Mouse (Mus musculus) G1E (cell line): ENCODE measurements around the gene Dnajb2.

Experiments
- CTCF ChIP-seq: IDR thresholded peaks from 2 replicates; pipeline ENCODE4 v1.5.1; 2012; ENCODE audit warnings: low read depth, low read length, inconsistent platforms, mixed read lengths
- GATA1 ChIP-seq: IDR thresholded peaks from 2 replicates; pipeline ENCODE4 v1.6.1; 2012; ENCODE audit warnings: borderline replicate concordance, low read length, inconsistent platforms, mixed read lengths
- GATA2 ChIP-seq: IDR thresholded peaks from 2 replicates; pipeline ENCODE4 v1.6.1; 2012; ENCODE audit warnings: low read depth, low read length, inconsistent platforms, borderline replicate concordance
- POLR2AphosphoS5 ChIP-seq: IDR thresholded peaks from 2 replicates; pipeline ENCODE4 v1.6.1; 2012; ENCODE audit warnings: low read depth, low read length, inconsistent platforms; ENCODE audit not compliant: insufficient replicate concordance
- TAL1 ChIP-seq: conservative IDR thresholded peaks from 2 replicates; pipeline ENCODE4 v1.6.1; 2012; ENCODE audit warnings: low read depth, low read length, inconsistent platforms, mixed read lengths

DNA sequence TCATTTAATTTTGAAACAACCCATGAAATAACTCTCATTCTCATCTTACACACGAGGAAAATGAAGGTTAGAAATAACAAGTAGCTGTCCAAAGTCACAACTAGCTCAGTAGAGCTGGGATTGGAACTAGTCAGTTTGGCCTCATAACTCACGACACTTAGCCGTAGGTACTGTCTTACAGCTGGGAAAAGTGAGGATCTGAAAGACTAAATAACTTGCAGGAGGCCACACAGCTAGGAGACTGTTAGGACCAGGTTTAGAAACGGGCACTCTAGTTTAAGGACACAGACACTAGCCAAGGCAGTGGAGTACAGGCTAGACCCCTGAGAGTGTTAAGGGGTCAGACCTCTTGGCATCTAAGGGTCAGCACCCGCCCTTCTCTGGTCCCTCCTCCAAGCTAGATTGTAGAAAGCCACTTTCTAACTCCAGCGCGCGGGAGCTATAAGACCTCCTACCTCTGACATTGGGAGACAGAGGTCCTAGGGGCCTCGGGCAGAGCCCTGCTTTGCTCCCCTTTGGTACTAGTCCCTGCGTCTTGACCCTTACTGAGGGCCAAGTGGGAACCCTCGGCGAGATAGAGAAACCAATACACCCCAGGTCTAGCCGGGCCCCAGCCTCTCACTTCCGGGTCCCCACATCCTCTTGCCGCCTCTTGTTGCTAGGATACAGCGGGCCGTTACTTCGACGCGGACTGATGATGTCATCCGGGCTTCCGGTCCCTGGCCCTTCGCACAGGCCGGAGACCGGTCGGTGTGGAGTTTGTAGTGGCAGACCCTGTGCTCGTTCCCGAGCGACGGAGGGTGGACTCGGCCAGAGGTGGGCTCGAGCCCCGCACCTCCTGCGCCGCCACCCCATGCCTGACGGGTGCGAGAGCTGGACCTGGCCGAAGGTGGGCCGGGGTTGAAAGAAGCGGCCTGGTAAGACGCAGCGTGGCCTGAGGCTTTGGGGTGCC lies 25.8 kb upstream of the Dnajb2 start, which contains the start of the genes Glb1l and Stk16:
- TF ChIP-seq CTCF (no peak), GATA1 (no peak), TAL1 (no peak), POLR2AphosphoS5 (no peak), GATA2 (no peak)
